Mouse (Mus musculus) kidney, embryonic 15.5 days (tissue): Measurements from ENCODE around the gene Get4. TPM values are rescaled to one million over a fixed set of nuclear protein-coding genes. Genes with fewer than 3 reads are reported as not detected.

Experiments used
- ATAC-seq: fragments of 200-750 bp; cut with Nextera tagmentation; replicated peaks from 2 replicates; pipeline ENCODE4 v1.8.0; 2017; ENCODE audit warnings: moderate TSS enrichment; ENCODE audit not compliant: low FRiP score
- H3K27ac ChIP-seq: fragments of 300-500 bp; sonication (generic); 2 replicates; pipeline ENCODE4 v1.5.1; 2015; ENCODE audit warnings: mild to moderate bottlenecking, inconsistent platforms
- H3K27me3 ChIP-seq: fragments of 300-500 bp; sonication (generic); 2 replicates; pipeline ENCODE4 v1.6.1; 2015; ENCODE audit warnings: inconsistent platforms
- H3K36me3 ChIP-seq: fragments of 300-500 bp; sonication (generic); 2 replicates; pipeline ENCODE4 v1.6.1; 2015; ENCODE audit warnings: inconsistent platforms
- H3K4me1 ChIP-seq: fragments of 300-500 bp; sonication (generic); 2 replicates; pipeline ENCODE4 v1.6.1; 2015; ENCODE audit warnings: inconsistent platforms
- H3K4me2 ChIP-seq: fragments of 300-500 bp; sonication (generic); 2 replicates; pipeline ENCODE4 v1.6.1; 2015; ENCODE audit warnings: moderate library complexity, mild to moderate bottlenecking, inconsistent platforms
- H3K4me3 ChIP-seq: fragments of 300-500 bp; sonication (generic); replicated peaks from 2 replicates; pipeline ENCODE4 v1.5.1; 2015; ENCODE audit warnings: mild to moderate bottlenecking, inconsistent platforms
- H3K9ac ChIP-seq: fragments of 300-500 bp; sonication (generic); 2 replicates; pipeline ENCODE4 v1.6.1; 2015; ENCODE audit warnings: mild to moderate bottlenecking, inconsistent platforms
- H3K9me3 ChIP-seq: fragments of 300-500 bp; sonication (generic); replicated peaks from 2 replicates; pipeline ENCODE4 v1.6.1; 2016; ENCODE audit warnings: inconsistent platforms
- WGBS: fragments of 180-500 bp; shearing (Covaris S2); methylation state at CpG from one replicate; pipeline ENCODE4 v1.1.7; 2015; ENCODE audit warnings: mixed read lengths; 5-methylcytosine and 5-hydroxymethylcytosine counted together
- polyA plus RNA-seq: library from polyadenylated mRNA; unstranded; fragments of >200 nt; fragmentation: Nextera tagmentation; extraction: Ambion mirVana; gene quantifications from 2 replicates; pipeline ENCODE4 v1.2.1, GENCODE M21; 2015

Get4 gene
- polyA plus RNA-seq, 1 experiment from 2014 or later = 157 TPM

DNA sequence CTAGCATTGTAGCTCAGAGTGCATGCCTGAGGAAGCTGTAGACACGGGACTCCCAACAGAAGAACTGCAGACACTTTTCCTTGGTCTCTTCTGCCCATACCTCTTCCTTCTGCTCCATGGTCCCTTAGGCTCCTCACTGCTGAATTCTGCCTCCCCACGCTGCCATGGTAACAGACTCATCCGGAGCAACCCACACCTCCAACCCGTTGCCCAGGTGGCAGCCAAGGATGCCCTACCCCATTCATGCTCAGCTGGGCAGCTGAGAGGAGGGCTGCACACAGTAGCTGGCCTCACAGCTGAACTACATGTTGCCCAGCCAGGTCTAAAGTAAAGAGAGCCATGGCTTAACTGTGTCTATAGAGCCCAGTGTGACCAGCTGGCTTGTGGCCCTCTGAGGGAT, 36.5 kb downstream of the Get4 start:
- no peaks in the 10 kb centered on the region for H3K9me3 ChIP-seq
- H3K27me3 ChIP-seq = no peaks in the 10 kb centered on the region
- 77% methylated on average over 4 of the region's 4 CpGs for WGBS
- no peak overlapping the region for H3K9ac ChIP-seq
- H3K4me3 ChIP-seq = no peak overlapping the region
- no peak for ATAC-seq
- H3K27ac ChIP-seq = no peak overlapping the region
- no peaks in the 10 kb centered on the region for H3K36me3 ChIP-seq
- H3K4me1 ChIP-seq = peaks cover 3% of the 10 kb centered on the region; the same call in 1 of the 2 replicates
- no peak overlapping the region for H3K4me2 ChIP-seq

DNA sequence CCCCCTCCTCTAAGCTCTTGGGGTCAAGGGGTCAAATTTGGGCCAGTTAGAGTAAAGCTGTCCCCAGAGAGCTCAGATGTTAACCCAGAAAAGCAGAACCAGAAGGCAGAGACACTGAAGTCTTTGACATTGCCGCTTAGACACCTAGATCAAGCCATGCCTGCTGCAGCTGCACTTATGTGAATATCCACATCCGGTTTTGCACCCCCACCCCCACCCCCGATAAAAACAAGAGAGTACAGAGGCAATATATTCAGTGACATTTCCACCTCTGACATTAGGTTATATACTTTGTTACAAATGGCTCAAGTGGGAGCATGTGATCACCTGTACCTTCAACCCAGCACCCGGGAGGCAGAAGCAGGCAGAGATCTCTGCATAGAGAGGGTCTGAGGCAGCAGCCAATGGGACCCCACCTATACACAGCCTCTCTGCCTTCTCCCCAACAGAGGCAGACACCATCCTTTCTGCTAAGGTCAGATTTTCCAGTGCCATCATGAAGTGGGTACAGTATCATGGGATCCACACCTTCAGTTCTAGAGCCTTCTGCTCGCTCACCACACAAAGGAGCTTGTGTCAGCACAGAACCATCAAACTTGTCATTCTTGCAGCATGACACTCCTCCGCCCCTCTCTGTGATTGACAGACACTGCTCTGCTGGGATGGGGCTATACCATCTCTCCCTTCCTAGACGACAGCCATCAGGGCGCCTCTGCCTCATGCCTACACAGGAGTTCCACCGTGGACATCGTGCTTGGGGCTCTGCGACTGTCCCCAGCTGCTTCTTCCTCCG, 38.5 kb downstream of the Get4 start:
- no peak for ATAC-seq
- H3K4me2 ChIP-seq = no peak overlapping the region
- H3K9me3 ChIP-seq = no peaks in the 10 kb centered on the region
- WGBS = 82% methylated on average over 12 of the region's 12 CpGs
- no peaks in the 10 kb centered on the region for H3K36me3 ChIP-seq
- no peak overlapping the region for H3K27ac ChIP-seq
- H3K4me3 ChIP-seq = no peak overlapping the region
- H3K4me1 ChIP-seq = no peaks in the 10 kb centered on the region
- no peaks in the 10 kb centered on the region for H3K27me3 ChIP-seq
- no peak overlapping the region for H3K9ac ChIP-seq

DNA sequence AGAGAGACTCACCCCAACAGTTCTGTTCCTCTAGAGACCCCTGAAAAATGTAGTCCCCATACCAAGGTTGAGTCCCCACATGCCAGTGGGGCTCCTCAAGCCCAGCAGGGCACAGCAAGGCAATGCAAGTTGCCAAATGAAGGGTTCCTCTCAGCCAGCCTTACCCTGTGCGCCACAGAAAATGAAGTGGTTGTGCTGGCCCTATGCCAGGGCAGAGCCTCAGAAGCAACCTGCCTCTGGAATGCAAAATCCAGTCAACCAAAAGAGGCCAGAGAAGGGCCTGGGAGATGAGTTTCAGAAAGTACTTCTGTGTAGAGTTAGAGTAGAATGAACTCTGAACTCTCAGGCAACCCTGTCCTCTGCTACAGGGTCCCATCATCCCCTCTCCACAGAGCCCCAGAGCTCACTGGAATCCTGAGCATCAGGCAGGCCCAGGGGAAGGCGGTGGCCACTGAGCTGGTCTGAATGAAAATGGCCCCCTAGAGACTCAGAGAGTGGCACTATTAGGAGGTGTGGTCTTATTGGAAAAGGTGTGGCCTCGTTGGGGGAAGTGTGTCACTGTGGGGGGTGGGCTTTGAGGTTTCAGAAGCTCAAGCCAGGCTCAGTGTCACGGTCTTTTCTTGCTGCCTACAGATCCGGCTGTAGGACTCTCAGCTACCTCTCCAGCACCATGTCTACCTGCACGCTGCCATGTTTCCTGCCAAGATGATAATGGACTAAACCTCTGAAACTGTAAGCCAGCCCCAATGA, 39.9 kb downstream of the Get4 start:
- H3K27me3 ChIP-seq = no peaks in the 10 kb centered on the region
- H3K9ac ChIP-seq = no peak overlapping the region
- no peaks in the 10 kb centered on the region for H3K36me3 ChIP-seq
- WGBS = 69% methylated on average over 6 of the region's 6 CpGs
- H3K9me3 ChIP-seq = no peaks in the 10 kb centered on the region
- no peaks in the 10 kb centered on the region for H3K4me1 ChIP-seq
- no peak overlapping the region for H3K4me3 ChIP-seq
- no peak for ATAC-seq
- H3K4me2 ChIP-seq = no peak overlapping the region
- H3K27ac ChIP-seq = no peak overlapping the region

DNA sequence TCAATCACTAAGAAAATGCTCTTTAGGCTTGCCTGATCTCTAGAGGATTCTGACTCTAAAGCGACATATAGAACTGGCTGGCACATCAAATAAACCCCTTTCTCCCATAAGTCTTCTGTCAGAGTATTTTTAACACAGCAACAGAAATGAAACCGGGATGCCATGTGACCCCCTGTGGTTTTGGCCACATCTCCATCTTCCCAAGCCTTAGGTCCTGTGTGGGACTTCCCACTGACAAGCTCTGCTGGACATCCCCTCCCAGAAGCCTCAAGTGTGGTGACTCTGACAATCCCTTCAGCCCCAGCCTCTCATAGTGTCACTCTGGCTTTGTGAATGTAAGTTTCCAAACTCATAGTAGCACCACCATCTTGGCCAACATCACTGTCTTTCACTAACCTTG, 42.0 kb downstream of the Get4 start:
- Histone ChIP-seq H3K36me3 (no peaks in the 10 kb centered on the region), H3K9ac (no peak overlapping the region), H3K27me3 (no peaks in the 10 kb centered on the region), H3K27ac (no peak overlapping the region), H3K4me1 (no peaks in the 10 kb centered on the region), H3K4me3 (no peak overlapping the region), H3K9me3 (no peaks in the 10 kb centered on the region), H3K4me2 (no peak overlapping the region)
- 80% methylated on average over 2 of the region's 2 CpGs for WGBS
- ATAC-seq = no peak

DNA sequence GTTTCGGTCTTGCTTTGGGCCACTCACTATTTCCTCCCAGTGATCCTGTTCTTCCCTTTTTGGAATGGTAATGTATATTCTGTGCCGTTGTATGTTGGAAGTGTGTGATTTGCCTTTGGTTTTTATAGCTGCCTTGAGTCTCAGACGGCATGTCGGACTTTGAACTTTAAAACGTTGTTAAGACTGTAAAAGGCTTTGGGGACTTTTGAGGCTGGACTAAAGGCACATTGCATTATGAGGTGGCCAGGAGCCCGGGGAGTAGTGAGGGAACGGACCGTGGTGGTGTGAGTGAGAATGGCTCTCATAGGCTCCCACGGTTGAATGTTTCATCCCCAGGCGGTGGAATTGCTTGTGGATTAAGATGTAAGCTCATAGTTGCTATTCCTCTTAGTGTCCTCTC, 45.0 kb downstream of the Get4 start:
- H3K4me2 ChIP-seq = no peak overlapping the region
- no peak overlapping the region for H3K4me3 ChIP-seq
- WGBS = 90% methylated on average over 10 of the region's 10 CpGs
- no peak for ATAC-seq
- H3K27me3 ChIP-seq = no peaks in the 10 kb centered on the region
- H3K9me3 ChIP-seq = no peaks in the 10 kb centered on the region
- no peaks in the 10 kb centered on the region for H3K36me3 ChIP-seq
- H3K27ac ChIP-seq = no peak overlapping the region
- no peaks in the 10 kb centered on the region for H3K4me1 ChIP-seq
- no peak overlapping the region for H3K9ac ChIP-seq

DNA sequence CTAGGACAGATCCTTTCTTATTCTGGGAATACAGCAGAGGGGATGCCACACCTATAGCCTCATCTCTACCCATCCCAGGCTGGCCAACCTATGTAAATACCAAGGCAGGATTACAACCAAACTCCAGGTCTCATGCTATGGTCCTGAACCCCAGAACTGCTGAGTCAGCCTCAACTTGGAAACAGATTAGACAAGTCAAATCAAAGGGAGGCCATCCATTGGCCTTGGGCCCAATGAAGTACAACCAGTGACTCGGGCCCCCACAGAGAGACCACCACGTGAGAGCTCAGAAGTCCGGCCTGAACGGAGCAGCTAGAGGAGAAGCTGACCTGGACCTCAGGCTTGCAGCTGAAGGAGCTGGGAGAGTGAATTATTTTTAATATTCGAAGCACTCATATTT, 45.6 kb downstream of the Get4 start:
- Histone ChIP-seq H3K9ac (no peak overlapping the region), H3K4me3 (no peak overlapping the region), H3K36me3 (no peaks in the 10 kb centered on the region), H3K27me3 (no peaks in the 10 kb centered on the region), H3K27ac (no peak overlapping the region), H3K4me1 (no peaks in the 10 kb centered on the region), H3K9me3 (no peaks in the 10 kb centered on the region), H3K4me2 (no peak overlapping the region)
- ATAC-seq = no peak
- WGBS = 83% methylated on average over 5 of the region's 5 CpGs

DNA sequence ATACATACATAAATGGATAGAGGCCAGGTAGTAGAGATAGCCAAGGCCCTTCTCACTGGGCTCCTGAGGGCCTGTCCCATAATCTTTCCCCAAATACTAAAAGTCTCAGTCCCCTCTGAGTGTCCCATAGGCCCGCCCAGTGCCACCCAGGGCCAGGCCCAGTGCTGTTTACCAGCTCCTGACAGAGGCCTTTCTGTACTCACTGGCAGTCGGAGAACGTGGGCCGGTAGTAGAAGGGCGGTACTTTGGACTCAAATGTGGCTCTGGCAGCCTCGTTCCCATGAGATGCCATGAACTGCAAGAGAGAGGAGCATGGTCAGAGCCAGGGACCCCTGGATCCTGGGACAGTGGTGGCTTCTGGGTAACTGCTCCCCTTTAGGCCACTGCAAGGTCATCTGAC, 50.0 kb downstream of the Get4 start:
- Histone ChIP-seq H3K27ac (no peak overlapping the region), H3K9ac (no peak overlapping the region), H3K27me3 (no peaks in the 10 kb centered on the region), H3K36me3 (no peaks in the 10 kb centered on the region), H3K4me3 (no peak overlapping the region), H3K9me3 (no peaks in the 10 kb centered on the region), H3K4me2 (no peak overlapping the region), H3K4me1 (no peaks in the 10 kb centered on the region)
- no peak for ATAC-seq
- 85% methylated on average over 6 of the region's 6 CpGs for WGBS

DNA sequence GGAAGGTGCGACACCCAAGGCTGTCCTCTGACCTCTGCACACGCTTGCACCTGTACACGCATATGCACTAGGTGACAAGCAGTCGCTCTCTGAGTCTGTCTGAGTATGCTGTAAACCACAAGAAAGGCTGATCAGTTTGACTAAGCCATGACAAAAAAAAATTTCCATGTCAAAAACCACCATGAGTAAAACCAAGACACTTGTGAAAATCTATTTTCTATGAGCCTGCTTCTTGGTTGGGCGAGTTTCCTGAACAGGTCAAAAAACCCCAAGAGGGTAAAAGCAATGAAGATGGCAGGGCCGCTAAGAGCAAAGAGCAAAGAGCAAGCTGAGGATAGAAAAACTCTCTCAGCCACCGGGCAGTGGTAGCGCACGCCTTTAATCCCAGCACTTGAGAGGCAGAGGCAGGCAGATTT, 51.5 kb downstream of the Get4 start:
- Histone ChIP-seq H3K4me2 (no peak overlapping the region), H3K9ac (no peak overlapping the region), H3K9me3 (no peaks in the 10 kb centered on the region), H3K27ac (no peak overlapping the region), H3K36me3 (no peaks in the 10 kb centered on the region), H3K4me1 (no peaks in the 10 kb centered on the region), H3K4me3 (no peak overlapping the region), H3K27me3 (no peaks in the 10 kb centered on the region)
- no peak for ATAC-seq
- 84% methylated on average over 9 of the region's 9 CpGs for WGBS

DNA sequence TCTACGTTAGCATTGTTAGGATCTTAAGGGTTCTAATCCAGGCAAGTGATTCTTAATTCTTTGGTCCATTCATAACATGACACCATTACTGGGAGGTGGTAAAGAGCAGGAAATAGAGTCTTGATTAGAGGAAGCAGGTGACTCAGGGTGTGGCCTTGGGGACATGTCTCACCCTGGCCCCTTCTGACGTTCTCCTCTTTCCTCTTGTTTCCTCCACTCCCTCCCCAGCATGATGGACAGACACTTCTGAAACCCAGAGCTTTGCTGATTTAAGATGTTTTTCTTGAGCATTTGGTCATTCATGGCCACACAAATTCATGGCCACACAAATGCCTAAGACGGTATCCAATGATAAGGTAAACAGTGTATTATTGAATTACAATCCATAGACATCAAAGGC, 57.8 kb downstream of the Get4 start:
- Histone ChIP-seq H3K4me3 (no peak overlapping the region), H3K36me3 (no peaks in the 10 kb centered on the region), H3K4me1 (peaks cover 6% of the 10 kb centered on the region), H3K4me2 (no peak overlapping the region), H3K27me3 (no peaks in the 10 kb centered on the region), H3K9me3 (no peaks in the 10 kb centered on the region), H3K9ac (no peak overlapping the region), H3K27ac (no peak overlapping the region)
- no peak for ATAC-seq
- WGBS = 55% methylated on average over 3 of the region's 3 CpGs

DNA sequence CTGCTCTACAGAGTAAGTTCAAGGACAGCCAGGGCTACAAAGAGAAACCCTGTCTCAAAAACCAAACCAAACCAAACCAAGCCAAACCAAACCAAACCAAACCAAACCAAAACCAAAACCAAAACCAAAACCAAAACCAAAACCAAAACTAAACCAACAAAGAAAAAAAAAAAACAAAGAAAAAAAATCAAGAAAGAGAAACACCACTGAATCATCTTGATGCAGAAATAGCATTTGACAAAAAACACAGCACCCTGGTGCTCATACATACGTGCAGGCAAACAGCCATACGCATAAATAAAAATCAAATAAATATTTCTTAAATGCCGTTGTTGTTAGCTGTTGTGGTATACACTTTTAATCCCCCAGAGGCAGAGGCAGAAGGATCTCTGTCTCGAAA, 58.4 kb downstream of the Get4 start:
- Histone ChIP-seq H3K9me3 (no peaks in the 10 kb centered on the region), H3K4me3 (no peak overlapping the region), H3K9ac (no peak overlapping the region), H3K4me2 (no peak overlapping the region), H3K36me3 (no peaks in the 10 kb centered on the region), H3K4me1 (peaks cover 6% of the 10 kb centered on the region), H3K27ac (no peak overlapping the region), H3K27me3 (no peaks in the 10 kb centered on the region)
- 87% methylated on average over 4 of the region's 4 CpGs for WGBS
- no peak for ATAC-seq

DNA sequence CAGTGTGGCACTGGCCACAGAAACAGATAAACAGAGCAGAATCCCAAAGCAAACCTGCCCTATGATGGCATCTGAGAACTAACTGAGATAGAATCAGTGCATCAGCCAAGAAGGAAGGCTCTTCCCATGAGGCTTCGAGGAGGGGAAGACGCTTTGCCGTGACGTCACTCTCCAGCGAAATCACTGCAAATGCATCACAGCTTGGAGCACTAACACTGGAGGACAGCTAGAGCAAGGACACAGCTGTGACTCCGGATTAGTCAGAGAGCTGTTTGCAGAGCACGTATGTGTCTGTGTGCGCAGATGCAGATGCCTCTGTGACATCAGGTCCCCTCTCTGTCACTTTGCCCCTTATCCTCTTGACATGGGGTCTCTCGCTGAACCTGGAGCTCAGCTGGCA, 59.7 kb downstream of the Get4 start:
- H3K4me3 ChIP-seq = no peak overlapping the region
- WGBS = 89% methylated on average over 9 of the region's 9 CpGs
- no peaks in the 10 kb centered on the region for H3K27me3 ChIP-seq
- no peak for ATAC-seq
- peaks cover 6% of the 10 kb centered on the region for H3K4me1 ChIP-seq
- H3K9me3 ChIP-seq = no peaks in the 10 kb centered on the region
- no peaks in the 10 kb centered on the region for H3K36me3 ChIP-seq
- H3K4me2 ChIP-seq = no peak overlapping the region
- H3K27ac ChIP-seq = no peak overlapping the region
- no peak overlapping the region for H3K9ac ChIP-seq

DNA sequence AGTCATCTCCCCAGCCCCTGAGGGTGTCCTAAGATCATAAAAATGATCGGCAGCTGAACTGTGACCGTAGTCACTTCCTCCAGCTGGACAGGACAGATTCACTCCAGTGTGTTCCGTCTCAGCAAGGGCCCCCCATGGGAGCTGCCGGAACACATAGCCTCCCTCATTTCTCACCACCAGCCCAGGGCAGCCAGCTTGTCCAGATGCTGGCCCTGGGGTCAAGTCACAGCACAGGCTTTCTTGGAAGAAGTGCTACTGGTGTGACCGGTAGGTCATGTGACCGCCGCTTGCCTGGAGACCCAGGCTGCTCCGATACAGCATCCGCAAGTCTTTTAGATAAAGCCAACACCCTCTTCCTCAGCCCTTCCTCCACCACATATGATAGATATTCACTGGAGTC, 61.4 kb downstream of the Get4 start:
- ATAC-seq = no peak
- Histone ChIP-seq H3K36me3 (no peaks in the 10 kb centered on the region), H3K27ac (no peak overlapping the region), H3K27me3 (no peaks in the 10 kb centered on the region), H3K4me2 (no peak overlapping the region), H3K4me3 (no peak overlapping the region), H3K4me1 (peaks cover 19% of the 10 kb centered on the region), H3K9ac (no peak overlapping the region), H3K9me3 (no peaks in the 10 kb centered on the region)
- 54% methylated on average over 9 of the region's 9 CpGs for WGBS
